Mouse (Mus musculus) erythroblast, adult 5-6 weeks (primary cell): Measurements from ENCODE around the gene Syn3. TPM values are rescaled to one million over a fixed set of nuclear protein-coding genes. Genes with fewer than 3 reads are reported as not detected.
"Not testable (repeated sequence)": the region's sequence is repeated elsewhere in the genome, so short reads cannot be mapped to it uniquely, and the experiment has no call there.

ENCODE experiments used
- ATAC-seq: replicated peaks from 2 replicates; pipeline ENCODE4 v1.8.0; 2016; ENCODE audit warnings: moderate number of reproducible peaks, mild to moderate bottlenecking, moderate TSS enrichment, inconsistent platforms; ENCODE audit not compliant: poor library complexity, low FRiP score, severe bottlenecking
- total RNA-seq, 2 experiments: library from RNA; stranded (forward) in 1 of 2; stranded (reverse) in 1 of 2; fragments of 150-400 nt in 1 of 2; fragments of 200-764, 138-1000 nt in 1 of 2; gene quantifications; 2 replicates each; pipeline versions ENCODE4 v1.2.3 to v1.2.4; 2015 to 2017; ENCODE audit warnings: low replicate concordance in 2 of 2

Gene Syn3
- total RNA-seq, 2 experiments from 2014 or later, result 0.77 TPM; not detected in 1

- ATAC-seq, result no peak
Measured at GRCm38 (mm10) chr10:86046371-86046770, 452.3 kb downstream of the Syn3 start.

DNA sequence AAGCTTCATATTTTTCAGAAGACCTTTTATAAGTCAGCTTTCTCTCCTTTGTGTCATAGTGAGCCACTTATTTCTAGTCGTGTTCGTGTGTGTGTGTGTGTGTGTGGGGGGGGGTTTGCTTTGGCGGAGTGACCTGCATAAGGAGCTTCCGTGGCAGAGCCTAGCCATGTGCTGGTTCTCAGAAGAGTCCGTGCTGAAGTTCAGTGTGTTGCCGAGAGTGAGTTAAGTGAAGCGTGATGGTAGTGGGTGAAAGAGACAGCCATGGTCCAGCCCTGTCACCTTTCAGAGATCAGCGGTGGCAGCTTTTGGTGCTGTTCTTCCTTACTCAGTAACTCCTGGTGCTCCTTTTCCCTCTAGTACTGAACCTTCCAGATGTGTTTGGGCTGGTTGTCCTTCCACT lies 454.6 kb downstream of the Syn3 start:
- ATAC-seq, result no peak

- no peak for ATAC-seq
Measured at GRCm38 (mm10) chr10:86043651-86044050, 455.0 kb downstream of the Syn3 start.

- ATAC-seq, result no peak
Measured at GRCm38 (mm10) chr10:86034007-86034728, 464.5 kb downstream of the Syn3 start.

GRCm38 (mm10) chr10:86032517-86032916 lies 466.2 kb downstream of the Syn3 start:
- no peak for ATAC-seq

GRCm38 (mm10) chr10:86030743-86031142 lies 468.0 kb downstream of the Syn3 start:
- ATAC-seq, result no peak

- ATAC-seq, result not testable (repeated sequence)
Measured at GRCm38 (mm10) chr10:86026807-86027206, 471.9 kb downstream of the Syn3 start.

DNA sequence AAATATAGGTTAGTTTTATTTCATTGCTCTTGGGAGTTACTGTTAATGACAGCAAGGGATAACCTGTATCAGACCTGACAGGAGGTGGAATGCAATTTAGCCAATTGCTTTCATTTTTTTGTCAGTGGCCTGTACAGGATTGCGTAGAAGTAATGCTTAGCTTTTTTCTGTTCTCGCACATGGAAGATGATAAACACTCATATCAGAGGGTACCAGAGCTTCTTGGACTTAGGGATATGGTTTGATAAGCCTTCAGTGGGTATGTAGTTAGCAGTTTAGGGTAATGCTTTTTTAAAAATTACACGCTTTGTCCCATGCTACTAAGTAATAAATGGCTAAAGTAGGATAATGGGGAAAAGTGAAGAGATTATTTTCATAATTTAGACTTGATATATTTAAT lies 472.3 kb downstream of the Syn3 start:
- peak; percentile 72 for ATAC-seq

DNA sequence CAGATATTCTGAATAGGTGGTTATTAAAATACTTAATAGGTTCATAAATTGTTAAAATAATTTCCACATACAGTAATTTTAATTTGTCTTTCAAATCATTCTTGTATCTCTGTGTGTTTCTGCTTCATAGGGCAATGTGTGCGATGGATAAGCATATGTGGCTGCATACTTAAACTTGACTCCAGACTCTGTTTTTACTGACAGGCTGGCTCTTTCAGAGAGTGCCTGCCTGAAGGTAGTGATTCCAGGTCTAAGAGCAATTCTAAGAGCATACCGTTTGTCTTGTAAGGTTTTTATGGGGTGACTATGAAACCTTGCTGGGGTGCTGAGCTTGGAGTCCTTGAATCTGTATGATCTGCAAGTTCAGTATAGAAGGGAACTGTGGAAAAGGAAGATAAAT lies 472.8 kb downstream of the Syn3 start:
- peak; percentile 41 for ATAC-seq

- ATAC-seq, result no peak
Measured at GRCm38 (mm10) chr10:86023149-86023548, 475.5 kb downstream of the Syn3 start.

DNA sequence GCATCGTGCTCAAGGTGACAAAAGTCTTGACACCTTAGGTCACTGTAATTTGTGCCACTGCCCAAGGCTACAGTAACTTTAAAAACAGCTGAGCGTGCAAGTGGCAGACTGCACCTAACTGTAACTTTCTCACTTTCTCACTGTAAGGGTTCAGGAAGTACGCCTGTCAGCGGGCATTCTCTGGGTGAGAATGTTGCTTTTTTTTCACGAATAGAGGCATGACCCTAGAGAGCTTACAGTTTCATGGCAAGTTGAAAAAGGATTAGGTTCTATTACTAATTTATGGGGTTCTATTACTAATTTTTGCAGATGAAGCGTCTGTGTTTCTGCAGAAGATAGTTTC lies 476.3 kb downstream of the Syn3 start:
- peak; percentile 17; the same call in 1 of the 2 replicates for ATAC-seq

GRCm38 (mm10) chr10:86021749-86022473 lies 476.8 kb downstream of the Syn3 start, which contains the start of gene Fbxo7:
Gene Fbxo7, plus strand, starts transcription at chr10:86021972.
- ATAC-seq, result peak; percentile 72

DNA sequence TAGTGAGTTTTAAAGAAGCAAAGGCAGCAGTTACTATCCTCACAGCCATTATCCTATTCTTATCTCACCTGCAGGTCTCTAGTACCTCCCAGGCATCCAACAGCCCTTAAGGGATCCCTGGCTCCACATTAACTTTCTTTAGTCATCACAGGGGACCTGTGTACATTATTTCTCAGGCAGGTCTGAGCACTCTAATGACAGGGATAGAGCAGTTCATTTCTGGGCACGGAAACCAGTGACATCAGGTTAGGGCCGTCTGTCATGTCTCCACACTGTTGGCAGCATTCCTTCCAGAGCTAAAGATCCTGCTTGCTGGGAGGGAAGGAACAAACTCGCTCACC lies 477.3 kb downstream of the Syn3 start:
- peak; percentile 18 for ATAC-seq

GRCm38 (mm10) chr10:86018813-86019212 lies 479.9 kb downstream of the Syn3 start:
- no peak for ATAC-seq

DNA sequence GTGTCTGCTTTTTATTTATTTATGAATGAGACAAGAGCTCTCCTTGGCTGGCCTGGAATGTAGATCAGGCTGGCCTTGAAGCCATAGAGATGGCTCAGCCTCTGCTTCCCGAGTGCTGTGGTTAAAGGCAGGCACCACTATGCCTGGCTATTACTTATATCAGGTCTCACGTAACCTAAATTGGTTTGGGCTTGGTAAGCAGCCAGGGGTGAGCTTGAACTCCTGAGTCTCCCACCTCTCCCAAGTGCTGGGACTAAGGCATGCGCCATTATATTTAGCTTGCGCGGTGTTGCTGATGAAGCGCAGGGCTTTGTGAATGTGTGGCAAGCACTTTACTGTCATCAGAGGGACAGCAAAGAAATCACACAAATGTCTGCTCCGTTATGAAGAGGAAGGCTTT lies 480.9 kb downstream of the Syn3 start:
- no peak for ATAC-seq

- no peak for ATAC-seq
Measured at GRCm38 (mm10) chr10:86011781-86012180, 486.9 kb downstream of the Syn3 start, which contains the start of gene Bpifc. Gene Bpifc, minus strand, starts transcription at chr10:86011895.

DNA sequence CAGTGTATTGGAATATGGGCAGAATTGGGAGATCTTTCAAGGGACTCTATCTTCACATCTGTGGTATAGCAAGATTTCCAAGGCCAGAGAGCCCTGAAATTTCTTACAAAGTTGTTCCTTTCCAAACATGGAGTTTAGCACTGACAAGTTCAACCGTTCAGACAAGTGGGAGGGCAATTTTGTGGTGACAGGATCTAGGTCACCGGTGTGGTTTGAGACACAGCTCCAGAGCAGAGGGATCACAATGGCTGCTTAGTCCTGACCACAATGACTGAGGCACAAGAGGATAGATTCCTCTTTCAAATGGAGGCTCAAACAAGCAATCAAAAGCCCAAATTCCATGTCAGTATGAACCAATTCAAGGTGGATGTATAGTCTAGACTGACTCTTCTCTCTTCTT lies 487.5 kb downstream of the Syn3 start:
- ATAC-seq, result no peak

DNA sequence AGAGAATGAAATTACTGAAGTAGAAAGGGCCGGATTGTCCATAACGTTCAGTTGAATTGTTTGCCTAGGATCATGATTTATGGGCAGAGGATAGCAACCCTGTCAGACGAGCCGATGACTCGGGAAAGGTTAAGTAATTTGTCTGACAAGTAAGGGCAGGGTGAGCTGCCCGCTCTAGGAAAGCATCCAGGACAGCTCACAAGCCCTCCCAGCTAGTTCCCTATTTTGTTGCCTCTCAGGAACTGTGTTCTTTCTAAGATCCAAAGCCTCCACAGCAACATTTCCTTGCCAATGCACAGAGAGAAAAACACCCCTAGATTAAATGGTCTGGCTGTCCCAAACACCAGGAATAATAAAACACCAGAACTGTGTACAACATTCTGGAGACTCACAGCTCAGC lies 488.1 kb downstream of the Syn3 start:
- no peak for ATAC-seq

DNA sequence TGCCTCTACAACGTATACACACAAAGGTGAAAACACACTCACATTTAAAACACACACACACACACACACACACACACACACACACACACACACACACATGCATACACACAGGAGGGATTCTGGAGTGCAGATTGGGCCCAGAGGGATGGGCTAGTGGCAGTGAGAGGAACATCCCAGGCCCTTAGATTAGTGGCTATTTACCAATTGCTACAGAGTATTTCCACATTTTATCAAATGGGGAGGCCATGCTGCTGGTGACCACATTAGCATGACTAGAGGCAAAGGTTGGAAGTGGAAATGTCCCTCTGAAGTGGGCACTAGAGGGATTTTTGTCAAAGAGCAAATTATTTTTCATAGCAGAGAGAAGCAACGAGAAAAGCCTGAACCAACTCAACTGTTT lies 489.0 kb downstream of the Syn3 start:
- ATAC-seq, result no peak

DNA sequence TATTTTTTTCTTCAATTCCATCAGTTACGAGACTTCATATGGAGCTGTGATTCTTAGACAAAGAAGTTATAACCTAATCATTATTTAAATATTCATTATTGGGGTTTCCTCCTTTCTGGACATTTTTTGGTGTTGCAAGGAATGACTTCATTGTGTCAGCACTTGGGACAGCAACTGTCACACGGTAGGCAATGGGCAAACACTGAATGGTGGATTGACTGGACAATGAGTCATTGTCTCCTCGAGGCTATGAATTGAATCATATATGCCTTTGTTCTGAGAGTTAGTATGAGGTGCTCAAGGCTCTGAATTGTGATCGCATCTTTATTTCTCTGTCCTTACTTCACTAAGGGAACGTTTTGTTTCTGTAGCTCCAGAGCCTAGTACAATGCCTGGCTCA lies 492.2 kb downstream of the Syn3 start:
- no peak for ATAC-seq
